Mouse (Mus musculus) liver, embryonic 14 days (tissue): ENCODE data around the gene Traf1. TPM values are rescaled to one million over a fixed set of nuclear protein-coding genes. Genes with fewer than 3 reads are reported as not detected.

Source experiments
- polyA plus RNA-seq: library from polyadenylated mRNA; depleted of rRNA; stranded (reverse); fragments of >200 nt; gene quantifications from 2 replicates; pipeline ENCODE4 v1.2.3, GENCODE M21; 2012; rRNA removed

The Traf1 gene
- 0.08 and 0.24 TPM in 2 replicates for polyA plus RNA-seq

GRCm38 (mm10) chr2:34961481-34962036 lies at the start of gene Traf1:
Traf1 (minus strand) TSS chr2:34961772.

GRCm38 (mm10) chr2:34913218-34914068 lies 48.1 kb downstream of the Traf1 start, which contains the start of gene Phf19:
Phf19 (minus strand) TSS chr2:34914026.

Other genes with a start within 250 kb of the Traf1 start
- gene Gapvd1, start 206.5 kb downstream of the Traf1 start, polyA plus RNA-seq = 20.2 and 28.3 TPM in 2 replicates
- 266 and 271 TPM in 2 replicates for gene Hspa5, start 189.8 kb downstream of the Traf1 start, polyA plus RNA-seq
- 14.8 and 15.4 TPM in 2 replicates for gene Rabepk, start 161.9 kb downstream of the Traf1 start, polyA plus RNA-seq
- gene Fbxw2, start 135.5 kb downstream of the Traf1 start, polyA plus RNA-seq = 28.9 and 33.4 TPM in 2 replicates
- gene Gm34653, start 128.8 kb downstream of the Traf1 start, polyA plus RNA-seq = 0.02 TPM in 1 of 2 replicates, not detected in the other
- gene Cutal, start 87.4 kb downstream of the Traf1 start, polyA plus RNA-seq = 3.6 and 4.0 TPM in 2 replicates
- gene Psmd5, start 86.8 kb downstream of the Traf1 start, polyA plus RNA-seq = 36.7 and 37.7 TPM in 2 replicates
- 3.5 and 3.9 TPM in 2 replicates for gene Phf19, start 47.7 kb downstream of the Traf1 start, polyA plus RNA-seq
- gene Hc, start 99.7 kb upstream of the Traf1 start, polyA plus RNA-seq = 58.6 and 61.5 TPM in 2 replicates
- gene AI182371, start 139.8 kb upstream of the Traf1 start, polyA plus RNA-seq = 16.5 and 17.9 TPM in 2 replicates
- gene Cntrl, start 147.7 kb upstream of the Traf1 start, polyA plus RNA-seq = 11.9 and 13.6 TPM in 2 replicates
- 37.3 and 43.5 TPM in 2 replicates for gene Rab14, start 239.3 kb upstream of the Traf1 start, polyA plus RNA-seq